Mouse (Mus musculus) intestine, embryonic 16.5 days (tissue): ENCODE data around the gene Taar4. TPM values are rescaled to one million over a fixed set of nuclear protein-coding genes. Genes with fewer than 3 reads are reported as not detected.
A peak's percentile ranks its signal among the peaks of the same experiment; 100 is the strongest.

Experiments used
- ATAC-seq: fragments of 200-750 bp; cut with Nextera tagmentation; 2 replicates; pipeline ENCODE4 v1.8.0; 2017; ENCODE audit warnings: moderate TSS enrichment, moderate library complexity
- H3K27ac ChIP-seq: fragments of 300-500 bp; sonication (generic); 2 replicates; pipeline ENCODE4 v1.5.1; 2014; ENCODE audit warnings: mild to moderate bottlenecking, low read length
- H3K27me3 ChIP-seq: fragments of 300-500 bp; sonication (generic); replicated peaks from 2 replicates; pipeline ENCODE4 v1.6.1; 2014; ENCODE audit warnings: low read length, control low read depth, mixed read lengths; ENCODE audit not compliant: control insufficient read depth, insufficient read depth
- H3K36me3 ChIP-seq: fragments of 300-500 bp; sonication (generic); 2 replicates; pipeline ENCODE4 v1.6.1; 2014; ENCODE audit warnings: low read length, control low read depth; ENCODE audit not compliant: control insufficient read depth, insufficient read depth
- H3K4me1 ChIP-seq: fragments of 300-500 bp; sonication (generic); 2 replicates; pipeline ENCODE4 v1.6.1; 2014; ENCODE audit warnings: low read length, control low read depth, mixed read lengths; ENCODE audit not compliant: control insufficient read depth, insufficient read depth
- H3K4me2 ChIP-seq: fragments of 300-500 bp; sonication (generic); 2 replicates; pipeline ENCODE4 v1.6.1; 2014; ENCODE audit warnings: low read depth, low read length, control low read depth
- H3K4me3 ChIP-seq: fragments of 300-500 bp; sonication (generic); 2 replicates; pipeline ENCODE4 v1.5.1; 2014; ENCODE audit warnings: mild to moderate bottlenecking, low read length
- H3K9ac ChIP-seq: fragments of 300-500 bp; sonication (generic); 2 replicates; pipeline ENCODE4 v1.6.1; 2014; ENCODE audit warnings: low read depth, low read length
- H3K9me3 ChIP-seq: fragments of 300-500 bp; sonication (generic); 2 replicates; pipeline ENCODE4 v1.6.1; 2016; ENCODE audit warnings: low read length, control low read depth; ENCODE audit not compliant: control insufficient read depth
- WGBS: fragments of 180-500 bp; shearing (Covaris S2); extraction: QIAGEN DNeasy Blood & Tissue Kit; methylation state at CpG from one replicate; pipeline ENCODE4 v1.1.7; 2014; 5-methylcytosine and 5-hydroxymethylcytosine counted together
- polyA plus RNA-seq: library from polyadenylated mRNA; unstranded; fragments of >200 nt; fragmentation: Nextera tagmentation; extraction: Ambion mirVana; gene quantifications from 2 replicates; pipeline ENCODE4 v1.2.1, GENCODE M21; 2015

Taar4 gene
- polyA plus RNA-seq, 1 experiment from 2014 or later, result not detected

- H3K4me3 ChIP-seq, result no peak overlapping the region
- H3K36me3 ChIP-seq, result no peaks in the 10 kb centered on the region
- peak; percentile 70 for ATAC-seq
- H3K9ac ChIP-seq, result no peak overlapping the region
- H3K4me1 ChIP-seq, result no peaks in the 10 kb centered on the region
- no peak overlapping the region for H3K4me2 ChIP-seq
- H3K27ac ChIP-seq, result no peak overlapping the region
- H3K27me3 ChIP-seq, result no peaks in the 10 kb centered on the region
- 45% methylated on average over 3 of the region's 3 CpGs for WGBS
- no peaks in the 10 kb centered on the region for H3K9me3 ChIP-seq
Observed at GRCm38 (mm10) chr10:23959071-23959470, 1.2 kb upstream of the Taar4 start.

GRCm38 (mm10) chr10:23963444-23963843, 3.1 kb downstream of the Taar4 start:
- H3K27ac ChIP-seq, result no peak overlapping the region
- H3K27me3 ChIP-seq, result no peaks in the 10 kb centered on the region
- no peaks in the 10 kb centered on the region for H3K9me3 ChIP-seq
- no peak overlapping the region for H3K4me2 ChIP-seq
- no peaks in the 10 kb centered on the region for H3K4me1 ChIP-seq
- ATAC-seq, result no peak
- H3K9ac ChIP-seq, result no peak overlapping the region
- no peak overlapping the region for H3K4me3 ChIP-seq
- H3K36me3 ChIP-seq, result no peaks in the 10 kb centered on the region
- 42% methylated on average over 3 of the region's 3 CpGs for WGBS

GRCm38 (mm10) chr10:23964921-23965610, 4.8 kb downstream of the Taar4 start:
- Histone ChIP-seq H3K4me2 (no peak overlapping the region), H3K4me3 (no peak overlapping the region), H3K27ac (no peak overlapping the region), H3K36me3 (no peaks in the 10 kb centered on the region), H3K4me1 (no peaks in the 10 kb centered on the region), H3K27me3 (no peaks in the 10 kb centered on the region), H3K9me3 (no peaks in the 10 kb centered on the region), H3K9ac (no peak overlapping the region)
- ATAC-seq, result no peak
- 84% methylated on average over 6 of the region's 6 CpGs for WGBS

GRCm38 (mm10) chr10:23970656-23971165, 10.4 kb downstream of the Taar4 start, which contains the start of gene Taar5:
Gene Taar5 (plus strand): TSS chr10:23970706.
- no peak within 1 kb of the TSS for H3K27ac ChIP-seq
- no peaks in the 10 kb centered on the region for H3K27me3 ChIP-seq
- H3K9ac ChIP-seq, result no peak within 1 kb of the TSS
- no peaks in the 10 kb centered on the region for H3K9me3 ChIP-seq
- H3K4me3 ChIP-seq, result no peak within 1 kb of the TSS
- no peaks in the 10 kb centered on the region for H3K4me1 ChIP-seq
- no peak within 1 kb of the TSS for H3K4me2 ChIP-seq
- WGBS, result 88% methylated on average over 11 of the region's 11 CpGs
- ATAC-seq, result no peak
- H3K36me3 ChIP-seq, result no peaks in the 10 kb centered on the region

- Histone ChIP-seq H3K9me3 (no peaks in the 10 kb centered on the region), H3K4me1 (no peaks in the 10 kb centered on the region), H3K36me3 (no peaks in the 10 kb centered on the region), H3K27me3 (no peaks in the 10 kb centered on the region), H3K4me3 (no peak overlapping the region), H3K9ac (no peak overlapping the region), H3K27ac (no peak overlapping the region), H3K4me2 (no peak overlapping the region)
- no peak for ATAC-seq
- WGBS, result 73% methylated on average over 5 of the region's 5 CpGs
Observed at GRCm38 (mm10) chr10:23971256-23971655, 11.0 kb downstream of the Taar4 start.

- WGBS, result 51% methylated on average over 4 of the region's 4 CpGs
- H3K27me3 ChIP-seq, result no peaks in the 10 kb centered on the region
- H3K4me1 ChIP-seq, result no peaks in the 10 kb centered on the region
- no peak overlapping the region for H3K4me3 ChIP-seq
- H3K36me3 ChIP-seq, result no peaks in the 10 kb centered on the region
- no peak overlapping the region for H3K4me2 ChIP-seq
- H3K27ac ChIP-seq, result no peak overlapping the region
- H3K9me3 ChIP-seq, result no peaks in the 10 kb centered on the region
- H3K9ac ChIP-seq, result no peak overlapping the region
- ATAC-seq, result no peak
Observed at GRCm38 (mm10) chr10:23977958-23978357, 17.7 kb downstream of the Taar4 start.

GRCm38 (mm10) chr10:23978901-23979705, 18.8 kb downstream of the Taar4 start:
- WGBS, result 47% methylated on average over 16 of the region's 16 CpGs

GRCm38 (mm10) chr10:23985546-23985945, 25.3 kb downstream of the Taar4 start, which contains the start of gene Taar6:
Gene Taar6 (minus strand): TSS chr10:23985646.
- H3K27me3 ChIP-seq, result no peaks in the 10 kb centered on the region
- no peak within 1 kb of the TSS for H3K4me3 ChIP-seq
- no peaks in the 10 kb centered on the region for H3K4me1 ChIP-seq
- H3K9me3 ChIP-seq, result no peaks in the 10 kb centered on the region
- WGBS, result 69% methylated on average over 8 of the region's 8 CpGs
- H3K36me3 ChIP-seq, result no peaks in the 10 kb centered on the region
- no peak within 1 kb of the TSS for H3K27ac ChIP-seq
- ATAC-seq, result no peak
- no peak within 1 kb of the TSS for H3K9ac ChIP-seq
- H3K4me2 ChIP-seq, result no peak within 1 kb of the TSS

More at GRCm38 (mm10) chr10:23978901-23979705, 18.8 kb downstream of the Taar4 start:
- peak; percentile 87 for ATAC-seq
- no peak overlapping the region for H3K9ac ChIP-seq
- H3K4me2 ChIP-seq, result no peak overlapping the region
- H3K4me3 ChIP-seq, result no peak overlapping the region
- H3K4me1 ChIP-seq, result no peaks in the 10 kb centered on the region
- no peak overlapping the region for H3K27ac ChIP-seq
- H3K36me3 ChIP-seq, result no peaks in the 10 kb centered on the region
- no peaks in the 10 kb centered on the region for H3K9me3 ChIP-seq
- no peaks in the 10 kb centered on the region for H3K27me3 ChIP-seq

- Histone ChIP-seq H3K4me2 (no peak overlapping the region), H3K36me3 (no peaks in the 10 kb centered on the region), H3K9ac (no peak overlapping the region), H3K4me3 (no peak overlapping the region), H3K9me3 (no peaks in the 10 kb centered on the region), H3K27me3 (no peaks in the 10 kb centered on the region), H3K27ac (no peak overlapping the region), H3K4me1 (no peaks in the 10 kb centered on the region)
- ATAC-seq, result no peak
- 81% methylated on average over 5 of the region's 5 CpGs for WGBS
Observed at GRCm38 (mm10) chr10:23986419-23986818, 26.1 kb downstream of the Taar4 start.
